Mouse (Mus musculus): Measurements from ENCODE around the gene Gm20388. TPM values are rescaled to one million over a fixed set of nuclear protein-coding genes. Genes with fewer than 3 reads are reported as not detected.
A peak's percentile ranks its signal among the peaks of the same experiment; 100 is the strongest.

Gm20388 gene
- polyA plus RNA-seq, 1 experiment from 2014 or later, result 47.1 TPM

- Histone ChIP-seq H3K4me3 (ENCODE audit: inconsistent target) (no peak overlapping the region), H3K36me3 (ENCODE audit: inconsistent target) (peaks cover 62% of the 10 kb centered on the region), H3K79me2 (ENCODE audit: inconsistent target) (no peaks in the 10 kb centered on the region), H3K27ac (no peak overlapping the region)
- WGBS (ENCODE audit: missing documents), result 93% methylated on average over 8 of the region's 8 CpGs
Observed at GRCm38 (mm10) chr8:120580336-120581000, 669.8 kb downstream of the Gm20388 start.

- Histone ChIP-seq H3K4me3 (ENCODE audit: inconsistent target) (no peak overlapping the region), H3K36me3 (ENCODE audit: inconsistent target) (peaks cover 54% of the 10 kb centered on the region), H3K79me2 (ENCODE audit: inconsistent target) (no peaks in the 10 kb centered on the region), H3K27ac (no peak overlapping the region)
- WGBS (ENCODE audit: missing documents), result 93% methylated on average over 12 of the region's 12 CpGs
Observed at GRCm38 (mm10) chr8:120581329-120581728, 670.7 kb downstream of the Gm20388 start.

- Histone ChIP-seq H3K27ac (no peak overlapping the region), H3K36me3 (ENCODE audit: inconsistent target) (peaks cover 49% of the 10 kb centered on the region), H3K4me3 (ENCODE audit: inconsistent target) (no peak overlapping the region), H3K79me2 (ENCODE audit: inconsistent target) (0 out of 2 replicates have a peak, but pooled peaks cover 3% of the 10 kb centered on the region)
- WGBS (ENCODE audit: missing documents), result 92% methylated on average over 8 of the region's 8 CpGs
Observed at GRCm38 (mm10) chr8:120581811-120582210, 671.2 kb downstream of the Gm20388 start.

GRCm38 (mm10) chr8:120585521-120585920 is 674.9 kb downstream of the Gm20388 start:
- Histone ChIP-seq H3K27ac (no peak overlapping the region), H3K36me3 (ENCODE audit: inconsistent target) (peaks cover 12% of the 10 kb centered on the region), H3K79me2 (ENCODE audit: inconsistent target) (peaks cover 13% of the 10 kb centered on the region; the same call in 1 of the 2 replicates), H3K4me3 (ENCODE audit: inconsistent target) (no peak overlapping the region)
- 91% methylated on average over 10 of the region's 10 CpGs for WGBS (ENCODE audit: missing documents)

- under 1% methylated on average over 67 of the region's 67 CpGs for WGBS (ENCODE audit: missing documents)
- H3K36me3 ChIP-seq (ENCODE audit: inconsistent target), result no peaks in the 10 kb centered on the region
- peak within 1 kb of the TSS; percentile 38 for H3K27ac ChIP-seq
- H3K79me2 ChIP-seq (ENCODE audit: inconsistent target), result peaks cover 13% of the 10 kb centered on the region; the same call in 1 of the 2 replicates
- H3K4me3 ChIP-seq (ENCODE audit: inconsistent target), result peak within 1 kb of the TSS; percentile 79
Observed at GRCm38 (mm10) chr8:120588908-120589771, 678.5 kb downstream of the Gm20388 start, which contains the start of gene Gins2. TSS of gene Gins2 (minus strand) at chr8:120589304.

- no peaks in the 10 kb centered on the region for H3K36me3 ChIP-seq (ENCODE audit: inconsistent target)
- 59% methylated on average over 2 of the region's 2 CpGs for WGBS (ENCODE audit: missing documents)
- peaks cover 13% of the 10 kb centered on the region; the same call in 1 of the 2 replicates for H3K79me2 ChIP-seq (ENCODE audit: inconsistent target)
- no peak overlapping the region for H3K27ac ChIP-seq
- H3K4me3 ChIP-seq (ENCODE audit: inconsistent target), result peak overlapping the region; percentile 43
Observed at GRCm38 (mm10) chr8:120589921-120590320, 679.3 kb downstream of the Gm20388 start.

- Histone ChIP-seq H3K79me2 (ENCODE audit: inconsistent target) (peaks cover 10% of the 10 kb centered on the region; the same call in 1 of the 2 replicates), H3K4me3 (ENCODE audit: inconsistent target) (no peak overlapping the region), H3K27ac (no peak overlapping the region), H3K36me3 (ENCODE audit: inconsistent target) (no peaks in the 10 kb centered on the region)
- WGBS (ENCODE audit: missing documents), result 81% methylated on average over 10 of the region's 10 CpGs
Observed at GRCm38 (mm10) chr8:120591587-120592292, 681.1 kb downstream of the Gm20388 start.

- WGBS (ENCODE audit: missing documents), result 90% methylated on average over 5 of the region's 5 CpGs
- Histone ChIP-seq H3K27ac (no peak overlapping the region), H3K79me2 (ENCODE audit: inconsistent target) (no peaks in the 10 kb centered on the region), H3K4me3 (ENCODE audit: inconsistent target) (no peak overlapping the region), H3K36me3 (ENCODE audit: inconsistent target) (no peaks in the 10 kb centered on the region)
Observed at GRCm38 (mm10) chr8:120594571-120594970, 683.9 kb downstream of the Gm20388 start.

- Histone ChIP-seq H3K79me2 (ENCODE audit: inconsistent target) (no peaks in the 10 kb centered on the region), H3K4me3 (ENCODE audit: inconsistent target) (no peak overlapping the region), H3K36me3 (ENCODE audit: inconsistent target) (no peaks in the 10 kb centered on the region), H3K27ac (no peak overlapping the region)
- WGBS (ENCODE audit: missing documents), result 14% methylated on average over 5 of the region's 5 CpGs
Observed at GRCm38 (mm10) chr8:120595963-120596362, 685.3 kb downstream of the Gm20388 start.

- H3K4me3 ChIP-seq (ENCODE audit: inconsistent target), result no peak overlapping the region
- no peaks in the 10 kb centered on the region for H3K79me2 ChIP-seq (ENCODE audit: inconsistent target)
- no peaks in the 10 kb centered on the region for H3K36me3 ChIP-seq (ENCODE audit: inconsistent target)
- H3K27ac ChIP-seq, result no peak overlapping the region
- WGBS (ENCODE audit: missing documents), result 92% methylated on average over 24 of the region's 24 CpGs
Observed at GRCm38 (mm10) chr8:120598579-120598978, 687.9 kb downstream of the Gm20388 start.

GRCm38 (mm10) chr8:120599504-120599903 is 688.9 kb downstream of the Gm20388 start:
- H3K4me3 ChIP-seq (ENCODE audit: inconsistent target), result no peak overlapping the region
- H3K79me2 ChIP-seq (ENCODE audit: inconsistent target), result no peaks in the 10 kb centered on the region
- WGBS (ENCODE audit: missing documents), result 19% methylated on average over 6 of the region's 7 CpGs
- no peak overlapping the region for H3K27ac ChIP-seq
- H3K36me3 ChIP-seq (ENCODE audit: inconsistent target), result no peaks in the 10 kb centered on the region

GRCm38 (mm10) chr8:120602672-120603071 is 692.0 kb downstream of the Gm20388 start:
- WGBS (ENCODE audit: missing documents), result 97% methylated on average over 6 of the region's 6 CpGs
- Histone ChIP-seq H3K79me2 (ENCODE audit: inconsistent target) (no peaks in the 10 kb centered on the region), H3K4me3 (ENCODE audit: inconsistent target) (no peak overlapping the region), H3K27ac (no peak overlapping the region), H3K36me3 (ENCODE audit: inconsistent target) (no peaks in the 10 kb centered on the region)

- H3K27ac ChIP-seq, result no peak overlapping the region
- H3K36me3 ChIP-seq (ENCODE audit: inconsistent target), result no peaks in the 10 kb centered on the region
- H3K4me3 ChIP-seq (ENCODE audit: inconsistent target), result no peak overlapping the region
- WGBS (ENCODE audit: missing documents), result 78% methylated on average over 8 of the region's 9 CpGs
- H3K79me2 ChIP-seq (ENCODE audit: inconsistent target), result no peaks in the 10 kb centered on the region
Observed at GRCm38 (mm10) chr8:120607460-120607859, 696.8 kb downstream of the Gm20388 start.

- Histone ChIP-seq H3K27ac (no peak overlapping the region), H3K36me3 (ENCODE audit: inconsistent target) (no peaks in the 10 kb centered on the region), H3K4me3 (ENCODE audit: inconsistent target) (no peak overlapping the region), H3K79me2 (ENCODE audit: inconsistent target) (no peaks in the 10 kb centered on the region)
- WGBS (ENCODE audit: missing documents), result 10% methylated on average over 7 of the region's 7 CpGs
Observed at GRCm38 (mm10) chr8:120607885-120608284, 697.2 kb downstream of the Gm20388 start.

Data from macrophage (primary cell).